Mouse (Mus musculus) cortical plate, adult 2 months (tissue): ENCODE results near the gene Rom1. TPM values are rescaled to one million over a fixed set of nuclear protein-coding genes. Genes with fewer than 3 reads are reported as not detected.
"Not testable (repeated sequence)": the region's sequence is repeated elsewhere in the genome, so short reads cannot be mapped to it uniquely, and the experiment has no call there.

ENCODE experiments used
- H3K27ac ChIP-seq: fragments of 200-500 bp; 2 replicates; pipeline ENCODE4 v1.5.1; 2012; ENCODE audit warnings: low read length, control low read depth, inconsistent platforms; ENCODE audit not compliant: insufficient read depth
- H3K4me1 ChIP-seq: fragments of 200-500 bp; 2 replicates; pipeline ENCODE4 v1.6.1; 2011; ENCODE audit warnings: low read length; ENCODE audit not compliant: control insufficient read depth, insufficient read depth
- H3K4me3 ChIP-seq: fragments of 200-500 bp; 2 replicates; pipeline ENCODE4 v1.5.1; 2011; ENCODE audit warnings: mild to moderate bottlenecking, low read length, control low read depth; ENCODE audit not compliant: insufficient read depth
- CTCF ChIP-seq: fragments of 200-500 bp; IDR thresholded peaks from 2 replicates; pipeline ENCODE4 v1.5.1; 2011; ENCODE audit warnings: mild to moderate bottlenecking, control low read depth, low read length; ENCODE audit not compliant: insufficient read depth; ENCODE audit errors: extremely low read depth
- POLR2A ChIP-seq: fragments of 200-500 bp; IDR thresholded peaks from 2 replicates; pipeline ENCODE4 v1.6.1; 2011; ENCODE audit warnings: mild to moderate bottlenecking, low read length, control low read depth; ENCODE audit not compliant: insufficient read depth; ENCODE audit errors: extremely low read depth
- polyA plus RNA-seq: library from polyadenylated mRNA; depleted of rRNA; stranded (reverse); fragments of >200 nt; gene quantifications from 2 replicates; pipeline ENCODE4 v1.2.3, GENCODE M21; 2012

Gene Rom1
- polyA plus RNA-seq, 1 experiment = 9.2 TPM

DNA sequence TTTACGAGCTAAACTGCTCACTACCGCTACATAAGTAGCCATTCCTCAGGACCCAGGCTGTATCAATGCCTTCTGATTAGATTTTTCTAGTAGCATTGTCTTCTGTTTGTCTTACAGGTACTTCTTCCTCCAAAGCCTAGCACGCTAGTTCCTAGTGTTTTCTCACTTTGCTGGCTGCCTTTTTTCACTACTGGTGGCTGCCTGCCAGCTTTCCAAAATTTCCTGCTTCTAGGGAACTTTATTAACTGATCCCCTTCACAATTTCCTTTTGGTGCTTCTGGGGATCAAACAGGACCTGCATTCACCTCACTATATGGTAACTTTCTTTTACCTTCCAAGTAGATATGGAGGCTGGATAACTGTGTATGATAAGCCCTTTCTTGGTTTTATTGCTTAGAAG lies 30.1 kb downstream of the Rom1 start:
- no peak for TF ChIP-seq CTCF
- Histone ChIP-seq H3K4me1 (no peaks in the 10 kb centered on the region; the same call in 1 of the 2 replicates), H3K27ac (no peak overlapping the region), H3K4me3 (no peak overlapping the region; the same call in 1 of the 2 replicates)

DNA sequence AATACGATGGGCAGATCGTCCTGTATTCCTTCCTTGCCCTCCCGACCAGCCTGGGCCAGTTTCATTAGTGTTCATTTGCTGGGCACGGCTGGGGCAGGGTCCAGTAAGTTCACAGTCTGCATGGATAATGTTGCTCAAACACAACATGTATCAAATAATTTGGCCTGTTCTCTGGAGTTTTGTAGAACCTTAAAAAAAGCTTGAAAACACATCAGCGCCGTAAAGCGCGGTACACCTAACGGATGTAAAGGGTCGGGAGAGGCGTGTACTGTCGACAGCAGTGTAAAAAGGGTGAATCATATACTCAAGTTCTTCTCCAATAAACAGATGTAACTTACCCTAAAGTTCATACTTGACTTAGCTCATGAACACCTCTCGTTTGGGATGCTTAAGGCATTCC lies 30.6 kb downstream of the Rom1 start:
- Histone ChIP-seq H3K4me1 (no peaks in the 10 kb centered on the region; the same call in 1 of the 2 replicates), H3K27ac (0 out of 2 replicates have a peak overlapping the region, but pooled peaks have one; percentile 40), H3K4me3 (peak overlapping the region; percentile 80)
- TF ChIP-seq POLR2A (no peak), CTCF (no peak)

DNA sequence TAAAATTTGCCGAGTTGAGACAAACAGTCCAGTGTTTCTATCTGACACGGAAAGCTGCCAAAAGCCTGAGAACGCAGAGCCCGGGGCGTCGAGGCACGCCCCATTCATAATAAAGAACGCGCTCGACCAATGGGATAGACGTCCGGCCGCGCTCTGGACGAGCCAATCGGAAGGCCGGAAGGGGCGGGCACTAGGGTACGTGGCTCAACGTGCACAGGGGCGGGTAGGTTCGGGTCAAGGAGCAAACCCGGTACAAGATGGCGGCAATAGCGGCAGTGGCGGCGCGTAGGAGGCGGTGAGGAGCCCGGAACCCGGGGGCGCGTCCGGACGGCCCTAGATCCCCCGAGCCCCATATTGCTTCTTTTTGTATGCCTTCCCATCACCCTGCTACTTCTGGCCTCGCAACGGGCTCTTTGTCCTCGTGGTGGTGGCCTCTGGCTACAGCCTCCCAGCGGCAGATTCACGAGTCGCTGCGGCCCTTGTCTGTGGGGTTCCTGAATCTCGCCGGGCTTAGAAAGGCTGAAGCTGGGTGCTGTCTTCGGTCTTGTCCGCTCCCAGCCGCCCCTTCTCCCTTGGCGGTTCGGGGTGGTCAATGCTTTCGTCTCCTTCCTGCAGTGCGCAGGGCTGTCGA lies 31.2 kb downstream of the Rom1 start, which contains the start of gene Ganab:
Gene Ganab (plus strand): TSS at position 207 of the 631 bp plus-strand sequence.
- peak within 1 kb of the TSS; percentile 80 for H3K4me3 ChIP-seq
- peak; percentile 72; the same call in 1 of the 2 replicates for TF ChIP-seq POLR2A
- no peak for TF ChIP-seq CTCF
- no peaks in the 10 kb centered on the region; the same call in 1 of the 2 replicates for H3K4me1 ChIP-seq
- H3K27ac ChIP-seq = peak within 1 kb of the TSS; percentile 40; the same call in 1 of the 2 replicates

DNA sequence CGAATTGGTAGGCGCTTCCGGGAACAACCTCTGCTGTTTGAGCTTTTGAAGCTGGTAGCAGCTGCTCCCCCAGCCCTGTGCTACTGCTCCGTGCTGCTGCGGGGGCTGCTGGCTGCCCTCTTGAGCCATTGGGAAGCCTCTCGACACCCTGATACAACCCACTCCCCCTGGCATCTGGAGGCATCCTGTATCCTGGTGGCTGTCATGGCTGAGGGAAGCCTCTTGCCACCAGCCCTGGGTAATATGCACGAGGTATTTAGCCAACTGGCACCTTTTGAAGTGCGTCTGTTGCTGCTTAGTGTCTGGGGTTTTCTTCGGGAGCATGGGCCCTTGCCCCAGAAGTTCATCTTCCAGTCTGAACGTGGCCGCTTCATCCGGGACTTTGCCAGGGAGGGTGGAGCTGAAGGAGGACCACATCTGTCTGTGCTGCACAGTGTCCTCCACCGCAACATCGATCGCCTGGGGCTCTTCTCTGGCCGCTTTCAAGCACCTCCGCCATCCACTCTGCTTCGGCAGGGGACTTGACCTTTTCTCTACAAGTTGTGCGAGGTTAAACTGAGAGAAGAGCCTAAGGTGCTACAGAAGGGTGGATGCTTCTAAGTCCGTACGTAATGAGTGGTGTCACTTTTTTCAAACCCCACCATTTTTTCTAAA lies 31.8 kb downstream of the Rom1 start:
- peak overlapping the region; percentile 80 for H3K4me3 ChIP-seq
- not testable (repeated sequence) for H3K4me1 ChIP-seq
- 0 out of 2 replicates have a peak overlapping the region, but pooled peaks have one; percentile 23 for H3K27ac ChIP-seq

DNA sequence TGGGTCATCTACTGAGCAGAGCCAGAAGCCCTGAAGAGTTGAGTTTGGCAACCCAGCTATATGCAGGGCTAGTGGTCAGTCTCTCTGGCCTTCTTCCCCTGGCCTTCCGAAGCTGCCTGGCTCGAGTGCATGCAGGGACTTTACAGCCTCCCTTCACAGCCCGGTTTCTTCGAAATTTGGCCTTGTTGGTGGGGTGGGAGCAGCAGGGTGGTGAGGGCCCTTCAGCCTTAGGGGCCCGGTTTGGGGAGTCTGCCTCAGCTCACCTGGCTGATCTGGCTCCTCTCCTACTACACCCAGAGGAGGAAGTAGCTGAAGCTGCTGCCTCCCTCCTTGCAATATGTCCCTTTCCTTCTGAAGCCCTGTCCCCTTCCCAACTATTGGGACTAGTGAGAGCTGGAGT lies 32.9 kb downstream of the Rom1 start:
- not testable (repeated sequence) for H3K27ac ChIP-seq, H3K4me3 ChIP-seq, H3K4me1 ChIP-seq

DNA sequence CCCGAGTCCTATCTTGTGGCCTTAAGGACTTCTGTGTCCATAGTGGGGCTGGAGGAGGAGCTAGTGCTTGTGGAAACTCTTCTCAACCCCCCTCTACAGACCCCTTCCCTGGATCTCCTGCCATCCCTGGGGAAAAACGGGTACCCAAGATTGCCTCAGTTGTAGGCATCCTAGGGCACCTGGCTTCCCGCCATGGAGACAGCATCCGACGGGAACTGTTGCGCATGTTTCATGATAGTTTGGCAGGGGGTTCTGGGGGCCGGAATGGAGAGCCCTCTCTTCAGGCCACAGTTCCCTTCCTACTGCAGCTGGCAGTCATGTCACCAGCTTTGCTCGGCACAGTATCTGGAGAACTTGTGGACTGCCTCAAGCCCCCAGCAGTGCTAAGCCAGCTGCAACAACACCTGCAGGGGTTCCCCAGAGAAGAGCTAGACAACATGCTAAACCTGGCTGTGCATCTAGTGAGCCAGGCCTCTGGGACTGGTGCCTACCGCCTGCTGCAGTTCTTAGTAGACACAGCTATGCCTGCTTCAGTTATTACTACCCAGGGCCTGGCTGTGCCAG lies 33.7 kb downstream of the Rom1 start:
- H3K4me3 ChIP-seq = no peak overlapping the region
- H3K27ac ChIP-seq = no peak overlapping the region
- H3K4me1 ChIP-seq = no peaks in the 10 kb centered on the region; the same call in 1 of the 2 replicates
- TF ChIP-seq POLR2A (no peak), CTCF (no peak)

DNA sequence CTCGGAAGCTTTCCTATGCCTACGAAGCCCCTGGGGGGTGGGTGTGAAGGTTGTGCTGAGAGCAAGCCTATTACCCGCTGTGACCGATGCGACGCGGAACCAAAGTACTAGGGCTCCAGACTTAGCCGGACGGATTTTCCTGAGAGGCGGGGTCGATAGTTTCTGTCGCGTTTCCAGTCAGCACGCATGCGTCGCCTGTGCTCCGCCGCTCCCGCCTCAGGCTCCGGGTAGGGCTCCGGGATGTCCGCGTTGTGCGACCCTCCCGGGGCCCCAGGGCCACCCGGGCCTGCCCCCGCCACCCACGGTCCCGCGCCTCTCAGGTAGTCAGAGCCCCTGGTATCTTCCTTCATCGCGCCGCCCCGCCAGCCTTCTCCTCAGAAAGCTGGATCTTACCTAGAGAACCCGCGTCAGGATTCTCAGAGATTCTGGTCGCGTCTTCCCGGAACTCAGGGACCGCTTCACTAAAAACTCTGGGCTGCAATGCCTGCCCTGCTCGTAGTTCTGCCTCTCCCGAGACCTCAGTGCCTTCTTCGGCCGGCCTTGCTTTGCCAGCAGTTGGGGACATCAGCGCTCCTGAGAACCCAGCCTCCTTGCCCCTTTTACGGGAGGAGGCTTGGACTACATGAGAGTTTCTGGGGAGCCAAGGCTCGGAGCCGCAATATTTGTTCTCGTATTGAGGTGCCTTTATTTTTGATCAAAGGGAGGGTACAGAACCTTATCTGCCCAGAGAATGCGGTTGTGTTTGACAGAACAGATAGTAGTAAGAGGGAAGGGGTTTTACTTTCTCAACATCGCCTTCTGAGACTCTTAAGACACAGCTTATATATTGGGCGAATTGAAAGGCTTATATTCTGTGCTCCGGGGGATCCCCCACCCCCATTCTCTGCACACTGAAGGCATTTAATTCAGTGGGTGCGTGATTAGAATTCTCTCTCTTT lies 36.1 kb downstream of the Rom1 start, which contains the start of gene Ints5:
Gene Ints5 (plus strand): TSS at position 177 of the 938 bp plus-strand sequence.
- Histone ChIP-seq H3K27ac (no peak within 1 kb of the TSS), H3K4me1 (no peaks in the 10 kb centered on the region; the same call in 1 of the 2 replicates)

DNA sequence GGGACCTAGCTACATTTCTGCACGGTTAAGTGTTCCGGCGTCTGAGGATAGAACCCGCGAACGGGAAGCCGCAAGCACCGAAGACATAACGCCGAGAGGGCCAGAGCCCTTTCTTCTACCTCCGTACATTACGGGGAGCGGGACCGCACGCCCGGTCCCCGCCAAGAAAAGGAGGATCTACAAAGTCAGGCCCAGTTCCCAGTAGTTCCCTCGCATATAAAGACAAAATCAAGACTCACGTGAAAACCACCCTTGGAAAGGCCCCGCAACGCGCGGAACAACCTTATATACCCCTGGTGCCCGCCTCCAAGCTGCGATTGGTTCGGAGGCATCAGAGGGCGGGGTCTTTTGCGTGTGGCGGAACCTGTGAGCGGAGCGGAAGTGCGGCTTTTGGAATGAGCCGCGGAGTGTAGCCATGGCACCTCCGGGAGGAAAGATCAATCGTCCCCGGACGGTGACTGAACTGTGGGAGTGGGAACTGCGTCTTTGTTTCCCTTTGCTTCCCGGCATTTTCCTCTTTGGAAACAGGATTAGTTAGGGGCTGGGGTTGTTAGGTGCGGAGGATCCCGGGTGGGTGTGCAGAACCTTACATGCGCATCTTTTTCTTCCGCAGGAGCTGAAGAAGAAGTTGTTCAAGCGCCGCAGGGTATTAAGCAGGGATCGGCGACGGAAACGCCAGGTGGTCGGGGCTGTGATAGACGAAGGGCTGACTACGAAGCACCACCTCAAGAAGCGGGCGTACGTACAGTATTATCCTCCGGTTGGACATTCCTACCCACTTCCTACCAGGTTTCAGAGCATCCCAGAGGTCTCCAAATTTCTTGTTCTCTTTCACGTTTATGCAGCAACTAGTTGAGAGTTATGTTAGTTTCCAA lies 40.4 kb downstream of the Rom1 start, which contains the start of the genes 1810009A15Rik and Gm49416:
Gene 1810009A15Rik (plus strand): TSS at position 343 of the 875 bp plus-strand sequence.
Gene Gm49416 (plus strand): TSS at position 416 of the 875 bp plus-strand sequence.
- Histone ChIP-seq H3K4me1 (no peaks in the 10 kb centered on the region; the same call in 1 of the 2 replicates), H3K27ac (no peak within 1 kb of the TSS), H3K4me3 (peak within 1 kb of the TSS; percentile 49)
- TF ChIP-seq POLR2A = peak; percentile 95
- no peak for TF ChIP-seq CTCF

More for the DNA sequence above, 36.1 kb downstream of the Rom1 start, which contains the start of gene Ints5:
- peak within 1 kb of the TSS; percentile 78 for H3K4me3 ChIP-seq
- no peak for TF ChIP-seq CTCF
- peak; percentile 81 for TF ChIP-seq POLR2A
